Mouse (Mus musculus): ENCODE measurements around the gene Cbarp.

The Cbarp gene

DNA sequence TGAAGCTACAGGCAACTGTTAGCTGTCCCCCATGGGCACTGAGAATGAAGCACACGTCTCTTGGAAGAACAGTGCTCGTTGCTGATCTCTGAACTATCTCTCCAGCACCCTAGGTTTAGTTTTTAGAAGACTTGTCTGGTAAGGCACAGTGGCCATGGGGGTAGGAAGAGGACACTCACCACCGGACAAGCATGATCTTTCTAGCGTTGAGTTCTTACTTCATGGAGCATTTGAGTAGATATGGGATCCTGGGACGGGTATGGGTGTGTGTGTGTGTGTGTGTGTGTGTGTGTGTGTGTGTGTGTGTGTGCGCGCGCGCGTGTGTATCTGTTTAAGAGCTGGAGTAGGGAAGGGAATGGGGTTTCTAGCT, at the start of gene Cbarp:
Gene Cbarp, minus strand, starts transcription at position 170 of the 370 bp plus-strand sequence.
- DNase-seq = no peak

DNA sequence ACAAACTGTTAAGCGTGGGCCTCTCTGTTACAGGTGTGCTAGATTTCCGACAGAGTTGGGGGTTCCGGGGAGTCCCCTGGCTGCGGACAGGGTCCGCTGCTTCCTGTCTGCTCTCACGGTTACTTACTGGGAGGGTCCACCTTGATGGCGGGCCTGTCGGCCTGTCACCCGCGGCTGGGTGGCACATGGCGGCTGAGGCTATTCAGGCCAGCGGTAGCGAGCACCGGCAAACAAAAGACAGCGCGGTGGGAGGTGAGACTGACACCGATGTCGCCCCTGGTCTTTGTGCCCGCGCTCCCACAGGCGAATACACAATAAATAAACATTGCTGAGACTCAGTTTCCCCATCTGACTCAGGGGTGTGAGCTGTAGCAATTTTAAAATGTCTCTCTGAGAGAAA, 49.4 kb upstream of the Cbarp start:
- peak; percentile 76 for DNase-seq

DNA sequence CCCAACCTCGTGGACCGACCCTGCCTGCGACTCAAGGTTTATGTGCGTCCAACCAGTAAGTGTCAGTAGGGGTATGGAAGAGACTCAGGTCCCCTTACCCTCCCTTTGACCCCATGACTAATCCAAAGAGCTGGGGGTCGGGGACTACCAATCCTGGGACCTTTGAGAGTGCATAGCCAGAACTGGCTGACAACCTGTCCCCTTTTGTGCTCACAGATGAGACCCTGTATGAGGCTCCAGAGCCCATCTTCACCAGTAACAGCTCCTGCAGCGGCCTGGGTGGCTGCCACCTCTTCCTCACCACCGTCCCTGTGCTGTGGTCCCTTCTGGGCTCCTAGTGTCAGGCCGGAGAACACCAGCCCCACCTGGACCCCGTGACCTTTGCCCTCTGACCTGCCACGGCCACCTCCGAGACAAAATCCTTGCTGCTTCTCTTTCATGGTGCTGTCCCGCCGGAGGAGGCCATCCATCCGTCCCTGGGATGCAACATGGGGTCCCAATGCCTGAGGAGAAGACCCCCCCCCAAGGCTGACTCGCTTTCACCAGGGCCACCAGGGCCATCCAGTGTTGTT, 47.9 kb upstream of the Cbarp start:
- no peak for DNase-seq

DNA sequence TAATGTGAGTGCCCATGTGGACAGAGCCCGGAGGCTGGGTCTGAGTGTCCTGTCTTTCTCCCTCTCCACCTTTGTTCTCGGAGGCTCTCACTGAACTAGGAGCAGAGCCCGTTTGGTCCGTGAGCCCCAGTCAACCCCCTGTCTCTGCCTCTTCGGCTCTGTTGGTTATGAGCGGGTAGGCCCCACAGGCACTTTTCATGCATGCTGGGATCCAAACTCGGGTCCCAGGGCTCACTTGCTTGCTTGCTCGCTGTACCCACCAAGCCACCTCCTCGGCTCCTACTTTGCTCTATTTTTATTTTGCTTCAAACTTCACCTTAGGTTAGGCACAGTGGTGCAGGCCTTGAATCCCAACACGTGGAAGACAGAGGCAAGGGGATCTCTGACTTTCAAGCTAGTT, 47.1 kb upstream of the Cbarp start:
- no peak for DNase-seq

DNA sequence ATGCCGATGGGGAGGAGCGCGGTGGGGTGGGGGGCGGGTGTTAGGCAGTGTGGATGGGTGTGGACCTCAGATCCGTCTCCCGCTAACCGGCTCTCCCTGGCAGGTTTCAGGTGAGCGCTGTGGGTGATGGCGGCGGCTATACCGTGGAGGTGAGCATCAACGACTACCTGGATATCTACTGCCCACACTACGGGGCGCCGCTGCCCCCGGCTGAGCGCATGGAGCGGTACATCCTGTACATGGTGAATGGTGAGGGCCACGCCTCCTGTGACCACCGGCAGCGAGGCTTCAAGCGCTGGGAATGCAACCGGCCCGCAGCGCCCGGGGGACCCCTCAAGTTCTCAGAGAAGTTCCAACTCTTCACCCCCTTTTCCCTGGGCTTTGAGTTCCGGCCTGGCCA, 46.0 kb upstream of the Cbarp start:
- DNase-seq = no peak

DNA sequence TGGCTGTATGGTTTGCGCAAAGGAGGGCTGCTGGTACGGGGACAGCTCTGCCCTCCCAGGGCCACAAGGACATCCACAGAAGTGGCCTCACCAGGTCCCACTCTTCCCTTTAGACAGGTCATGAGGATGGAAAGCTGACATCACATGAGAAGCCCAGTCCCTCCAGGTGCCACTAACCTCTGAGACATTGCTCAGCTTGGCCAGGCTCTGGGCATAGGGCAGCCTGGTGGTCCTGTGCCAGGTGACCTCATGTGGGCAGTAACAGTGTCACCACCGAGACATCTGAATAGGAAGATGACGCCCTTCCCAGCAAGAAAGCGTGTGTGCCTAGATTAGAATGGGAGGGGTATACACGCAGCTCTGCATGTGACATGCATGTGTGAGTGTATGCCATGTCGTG, 41.9 kb upstream of the Cbarp start:
- DNase-seq = no peak

DNA sequence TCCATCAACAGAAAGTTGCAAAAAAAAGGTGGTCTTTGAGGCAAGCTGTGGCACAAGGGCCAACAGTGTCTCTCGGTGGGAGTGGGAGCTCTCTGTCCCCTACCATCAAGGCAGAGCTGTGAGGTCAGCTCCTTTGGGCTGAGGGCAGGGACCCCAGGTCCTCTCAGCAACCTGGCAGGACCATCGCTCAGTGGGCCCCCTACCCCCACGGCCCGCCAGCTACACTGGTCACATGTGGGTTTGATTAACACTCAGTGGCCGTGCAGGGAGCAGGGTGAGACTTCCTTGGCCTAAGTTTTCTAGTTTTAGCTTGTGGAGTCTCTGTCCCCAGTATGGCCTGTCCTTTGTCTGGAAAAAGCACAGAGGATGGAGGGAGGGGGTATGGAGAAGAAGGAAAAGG, 40.2 kb upstream of the Cbarp start:
- DNase-seq = no peak

DNA sequence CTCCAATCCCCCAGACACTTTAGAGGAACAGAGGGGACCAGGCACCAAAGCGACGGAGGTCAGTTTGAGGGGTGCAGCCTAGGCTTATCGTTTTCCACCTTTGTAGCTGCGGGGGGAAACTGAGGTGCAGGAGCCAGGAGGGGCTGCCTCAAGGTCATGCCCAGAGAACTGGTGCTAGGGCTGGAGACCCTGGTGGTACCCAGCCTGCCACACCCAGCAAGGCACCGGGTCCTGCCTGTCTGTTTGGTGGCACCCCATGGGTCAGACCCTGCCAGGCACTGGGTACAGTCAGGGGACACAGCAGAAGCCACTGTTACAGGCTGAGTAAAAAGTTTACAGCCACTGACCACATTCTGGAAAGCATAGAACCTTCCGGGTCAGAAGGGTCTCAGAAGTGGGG, 39.7 kb upstream of the Cbarp start:
- DNase-seq = no peak

DNA sequence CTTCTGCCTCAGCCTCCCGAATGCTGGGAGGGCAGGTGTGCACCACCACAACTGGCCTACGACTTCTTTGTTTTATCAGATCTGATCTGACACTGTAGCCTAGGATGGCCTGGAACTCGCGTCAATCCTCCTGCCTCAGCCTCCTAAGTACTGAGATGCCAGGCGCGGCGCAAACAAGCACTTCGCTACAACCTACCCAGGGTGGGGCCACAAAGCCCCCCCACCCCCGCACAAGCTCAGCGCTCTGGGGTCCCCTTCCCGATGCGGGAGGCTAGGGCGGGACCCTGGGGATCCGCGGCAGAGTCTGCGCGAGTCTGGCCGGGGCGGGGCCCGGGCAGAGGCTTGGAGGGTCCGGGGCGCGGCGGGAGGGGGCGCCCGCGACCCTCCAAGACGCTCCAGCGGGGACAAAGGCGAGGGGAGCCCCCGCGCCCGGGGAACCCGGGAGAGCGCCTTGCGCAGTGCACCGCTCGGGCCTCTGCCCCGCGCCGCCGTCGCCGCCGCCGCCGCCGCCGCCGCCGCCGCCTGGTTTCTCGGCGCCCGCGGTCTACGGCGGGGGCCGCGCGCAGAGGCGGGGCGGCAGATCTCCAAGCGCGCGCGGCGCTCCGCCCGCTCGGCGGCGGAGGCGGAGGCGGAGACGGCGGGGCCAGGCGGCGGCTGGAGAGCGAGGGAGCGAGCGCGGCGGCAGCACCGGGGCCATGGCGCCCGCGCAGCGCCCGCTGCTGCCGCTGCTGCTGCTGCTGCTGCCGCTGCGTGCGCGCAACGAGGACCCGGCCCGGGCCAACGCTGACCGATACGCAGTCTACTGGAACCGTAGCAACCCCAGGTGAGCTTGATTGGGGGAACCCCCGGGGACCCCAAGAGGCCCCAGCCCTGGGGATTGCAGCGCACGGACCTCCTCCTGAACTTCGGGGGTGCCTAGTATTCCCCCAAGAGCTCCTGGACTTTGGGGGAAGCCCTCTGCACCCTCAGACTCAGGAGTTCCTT, 38.7 kb upstream of the Cbarp start, which contains the start of gene Efna2:
Gene Efna2, plus strand, starts transcription at position 415 of the 984 bp plus-strand sequence.
- DNase-seq = peak; percentile 80

DNA sequence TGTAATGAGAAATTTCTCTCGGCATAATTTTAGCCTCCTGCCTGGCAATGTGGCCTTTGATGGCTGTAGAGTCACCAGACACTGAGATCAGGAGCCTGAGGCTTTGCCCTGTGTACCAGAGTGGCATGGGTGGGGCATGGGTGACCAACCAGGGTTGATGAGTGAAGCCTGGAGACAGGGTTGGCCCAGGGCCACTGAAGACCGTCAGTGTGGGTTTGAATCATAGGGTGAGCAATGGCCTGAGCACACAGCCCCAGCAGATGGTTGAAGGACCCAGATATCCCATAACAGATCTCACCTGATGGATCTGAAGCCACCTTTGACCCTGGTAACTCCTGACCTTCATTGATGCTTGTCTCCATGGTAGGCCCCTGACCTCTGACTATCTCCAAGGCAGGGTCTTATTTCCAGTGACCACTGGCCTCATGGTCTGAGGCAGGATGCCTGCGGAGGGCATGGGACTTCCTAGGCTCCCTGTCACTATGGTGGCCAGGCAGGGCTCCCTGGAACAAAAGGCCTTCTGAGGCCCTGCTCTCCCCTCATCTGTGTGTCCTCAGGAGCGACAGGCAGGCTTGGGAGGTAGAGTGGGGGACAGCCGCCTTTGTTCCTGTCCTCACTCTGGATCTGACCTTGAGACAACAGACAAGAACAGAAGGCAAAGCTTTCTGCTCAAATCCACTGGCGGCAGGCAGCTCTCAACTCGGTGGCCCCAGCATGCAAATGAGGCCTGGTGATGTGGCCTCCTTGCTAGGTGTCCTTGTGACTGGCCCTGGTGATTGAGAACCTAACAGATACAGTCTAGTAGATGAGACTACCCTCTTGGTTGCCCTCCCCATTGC, 37.0 kb upstream of the Cbarp start:
- no peak for DNase-seq

DNA sequence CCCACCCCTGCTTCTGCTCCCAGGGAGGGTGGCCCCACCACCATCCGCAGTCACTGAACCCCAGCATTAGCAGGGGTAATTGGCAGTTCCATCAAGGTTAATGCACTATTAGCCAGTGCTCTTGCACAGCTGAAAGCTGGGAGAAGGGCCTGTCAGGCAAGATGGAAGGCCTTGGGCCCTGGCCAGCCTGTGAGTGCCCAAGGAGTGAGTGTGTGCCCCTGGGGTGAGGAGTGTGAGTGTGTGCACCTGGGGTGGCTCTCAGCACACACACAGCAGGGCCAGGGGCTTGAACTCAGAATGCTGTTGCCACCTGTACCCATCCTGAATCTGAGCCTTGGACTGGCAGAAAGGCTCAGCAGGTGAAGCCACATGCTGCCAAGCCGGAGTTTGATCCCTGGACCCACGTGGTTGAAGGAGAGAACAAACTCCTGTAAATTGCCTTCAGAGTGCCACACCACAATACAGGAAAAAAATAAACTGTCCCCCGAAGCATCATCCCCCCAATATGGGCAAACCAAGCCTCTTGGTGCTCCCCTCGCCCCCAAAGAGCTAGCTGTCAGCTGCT, 35.7 kb upstream of the Cbarp start:
- no peak for DNase-seq

DNA sequence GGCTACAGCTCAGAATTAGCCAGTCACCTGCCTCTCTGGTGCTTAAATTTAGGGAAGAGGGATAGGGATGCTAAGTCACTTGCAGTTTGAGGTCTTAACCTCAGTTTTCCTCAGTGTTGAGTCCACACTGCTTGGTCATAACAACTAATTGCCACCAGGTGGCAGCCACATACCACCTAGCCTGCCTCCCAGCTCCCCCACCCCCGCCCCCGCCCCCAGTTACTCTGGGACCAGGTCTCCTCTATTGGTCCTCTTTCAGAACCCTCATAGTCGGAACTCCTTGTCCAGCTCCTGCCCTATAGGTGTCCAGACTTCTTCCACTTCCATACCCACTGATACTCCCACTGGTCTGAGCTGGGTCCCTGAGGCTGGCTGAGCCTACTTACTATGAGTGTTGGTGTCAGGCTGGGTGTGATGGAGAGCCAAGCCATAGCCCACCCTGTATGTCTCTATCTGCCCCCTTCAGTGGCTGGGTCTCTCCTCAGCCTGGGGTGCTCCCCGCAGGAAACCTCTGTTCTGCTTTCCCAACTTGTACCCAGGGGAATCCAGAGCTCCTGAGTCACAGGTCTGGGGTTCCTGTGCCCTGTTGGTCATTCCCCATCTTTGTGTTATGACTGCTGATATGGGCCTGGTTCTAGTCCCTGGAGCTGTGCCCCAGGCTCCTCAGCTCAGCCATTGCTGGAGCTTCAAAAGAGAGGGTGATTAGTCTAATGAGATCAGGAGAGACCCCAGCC, 35.1 kb upstream of the Cbarp start:
- peak; percentile 79 for DNase-seq

DNA sequence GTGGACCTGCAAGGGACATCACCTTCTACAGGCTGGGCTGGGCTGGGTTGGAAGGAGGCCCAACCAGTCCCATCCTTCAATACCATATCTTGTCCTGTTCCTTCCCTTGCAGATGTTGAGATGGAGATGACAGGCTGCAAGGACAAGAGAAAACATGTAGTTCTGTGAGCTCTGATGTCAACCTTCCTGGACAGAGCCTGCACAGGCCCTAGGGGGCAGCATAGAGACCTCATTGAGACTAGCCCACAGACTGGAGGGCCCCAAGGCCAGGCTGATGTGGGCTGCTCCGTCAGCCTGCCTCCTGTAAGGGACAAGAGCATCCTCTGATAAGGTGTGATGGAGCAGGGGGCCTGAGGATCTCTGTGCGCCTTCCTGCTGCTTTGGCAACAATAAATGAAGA, 34.1 kb upstream of the Cbarp start:
- peak; percentile 76 for DNase-seq

DNA sequence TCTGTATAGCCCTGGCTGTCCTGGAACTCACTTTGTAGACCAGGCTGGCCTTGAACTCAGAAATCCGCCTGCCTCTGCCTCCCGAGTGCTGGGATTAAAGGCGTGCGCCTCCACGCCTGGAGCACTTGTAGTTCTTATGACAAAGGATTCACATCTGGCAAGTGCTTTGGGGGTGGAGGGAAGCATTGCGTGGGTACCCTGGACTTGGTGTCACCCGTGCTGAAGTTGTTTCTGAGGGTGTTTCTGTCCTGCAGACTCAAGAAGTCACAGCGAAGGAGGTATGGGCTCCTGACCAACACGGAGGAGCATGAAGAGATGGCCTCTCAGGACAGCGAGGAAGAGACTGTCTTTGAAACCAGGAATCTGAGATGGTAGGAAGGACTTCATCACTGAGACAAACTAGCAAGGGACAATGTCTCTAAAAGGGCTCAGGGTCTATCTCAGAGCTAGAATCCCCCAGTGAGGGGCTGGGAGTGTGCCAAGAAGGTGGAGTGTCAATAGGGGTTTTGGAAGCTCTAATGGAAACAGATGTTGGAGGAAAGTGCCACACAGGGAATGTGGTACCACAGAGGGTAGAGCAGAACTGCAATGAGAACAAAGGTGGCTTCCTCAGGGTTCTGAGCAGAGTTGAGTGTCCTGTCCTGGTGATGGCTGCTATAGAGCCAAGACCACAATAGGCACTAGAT, 33.5 kb upstream of the Cbarp start:
- DNase-seq = no peak

DNA sequence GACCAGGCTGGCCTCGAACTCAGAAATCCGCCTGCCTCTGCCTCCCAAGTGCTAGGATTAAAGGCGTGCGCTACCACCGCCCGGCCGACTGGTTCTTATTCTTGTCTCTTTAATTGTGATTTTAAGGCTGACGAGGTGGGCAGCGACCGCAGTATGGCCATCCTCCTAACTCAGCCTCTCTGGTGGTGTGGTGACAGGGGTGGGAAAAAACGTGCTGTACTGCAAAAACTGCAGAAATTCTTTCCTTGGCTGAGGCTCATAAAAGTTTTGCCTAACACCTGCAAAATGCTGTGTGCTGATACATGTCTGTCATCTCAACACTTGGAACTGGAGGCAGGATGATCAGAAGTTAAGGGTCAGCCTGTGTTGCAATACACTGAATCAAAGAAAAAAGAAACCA, 32.7 kb upstream of the Cbarp start:
- DNase-seq = no peak

DNA sequence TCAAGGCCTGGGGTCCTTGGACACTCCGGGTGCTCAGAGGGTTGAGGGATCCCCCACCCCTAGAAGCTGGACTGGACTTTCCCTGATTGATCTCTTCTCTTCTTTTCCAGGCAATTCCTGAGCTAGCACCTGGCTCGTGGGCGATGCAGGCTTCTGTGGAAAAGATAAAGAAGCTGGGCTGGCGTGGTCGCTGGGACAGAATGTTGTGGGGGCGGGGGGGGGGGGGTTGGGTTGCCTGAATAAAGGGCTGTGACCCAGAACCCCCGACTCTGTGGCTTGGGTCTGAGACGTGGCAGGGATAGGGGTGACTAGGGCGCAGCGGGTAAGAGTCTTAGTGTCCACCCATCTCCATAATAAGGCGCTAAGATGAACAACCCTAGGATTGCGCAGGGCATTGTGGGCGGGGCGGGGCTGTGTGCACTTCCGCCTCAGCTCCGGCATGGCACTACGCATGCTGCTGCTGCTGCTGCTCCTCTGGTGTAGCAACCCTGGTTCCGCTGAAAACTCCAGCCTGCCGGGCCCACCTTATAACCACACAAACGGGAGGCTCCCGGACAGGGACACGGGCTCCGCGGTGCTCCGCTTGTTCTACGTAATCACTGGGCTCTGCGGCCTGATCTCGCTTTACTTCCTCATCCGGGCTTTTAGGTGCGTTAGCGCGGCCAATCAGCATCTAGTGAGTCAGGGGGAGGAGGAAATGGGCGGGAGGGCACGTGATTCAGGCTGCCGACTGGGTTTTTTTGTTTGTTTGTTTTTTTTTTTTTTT, 32.1 kb upstream of the Cbarp start, which contains the start of gene 1600002K03Rik:
Gene 1600002K03Rik, plus strand, starts transcription at position 418 of the 766 bp plus-strand sequence.
- DNase-seq = peak; percentile 92

DNA sequence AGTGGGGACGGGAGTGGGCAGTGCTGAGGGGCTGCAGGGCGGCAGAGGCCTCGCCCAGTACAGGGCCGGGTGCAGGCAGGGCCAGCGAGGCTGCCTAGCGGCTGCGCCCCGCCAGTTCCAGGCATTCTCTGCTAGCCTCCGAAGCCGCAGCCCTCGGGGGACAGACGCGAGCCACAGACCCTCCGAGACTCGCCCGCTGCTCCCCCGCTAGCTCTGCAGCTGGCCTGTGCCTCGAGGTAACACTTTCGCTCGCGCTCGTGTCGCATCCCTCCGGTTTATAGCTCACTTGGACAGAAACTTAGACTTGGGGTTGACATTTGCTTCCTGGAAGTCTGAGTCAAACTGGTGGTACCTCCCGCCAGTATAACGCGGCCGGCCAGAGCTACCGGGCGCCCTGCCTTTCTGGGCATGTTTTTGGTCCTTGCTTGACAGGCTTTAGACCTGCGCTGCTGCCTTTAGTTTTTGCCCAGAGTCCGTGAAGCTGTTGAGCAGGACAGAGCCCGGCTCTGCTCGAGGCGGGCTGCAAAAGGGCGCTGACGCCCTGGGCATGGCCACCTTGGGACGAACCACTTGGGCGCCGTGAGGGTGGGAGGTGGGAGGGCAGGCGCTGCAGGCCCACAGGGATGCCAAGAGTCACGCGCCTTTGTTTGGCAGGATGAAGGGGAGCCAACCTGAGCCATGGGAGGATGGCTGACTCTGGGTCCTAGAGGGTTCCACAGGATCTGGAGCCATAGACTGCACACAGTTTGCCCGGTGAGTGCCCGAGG, 31.3 kb upstream of the Cbarp start:
- DNase-seq = peak; percentile 43

DNA sequence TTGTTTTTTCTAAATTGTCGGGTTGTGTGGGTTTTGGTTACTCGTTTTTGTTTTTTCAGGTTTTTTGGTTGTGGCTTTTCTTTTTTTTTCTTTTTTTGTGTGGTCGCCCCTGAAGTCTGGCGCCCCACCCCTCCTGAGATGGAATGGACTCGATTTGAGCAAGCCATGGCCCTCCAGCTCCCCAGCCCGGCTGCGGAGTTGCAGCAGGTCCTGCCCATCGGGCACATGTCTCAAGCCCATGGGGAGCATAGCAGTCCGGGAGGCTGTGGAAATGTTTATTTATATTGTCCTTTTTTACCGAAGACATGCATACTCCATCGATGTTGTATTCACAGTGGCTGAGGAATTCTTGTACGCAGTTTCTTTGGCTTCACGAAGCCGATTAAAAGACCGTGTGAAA, 30.6 kb upstream of the Cbarp start:
- no peak for DNase-seq

DNA sequence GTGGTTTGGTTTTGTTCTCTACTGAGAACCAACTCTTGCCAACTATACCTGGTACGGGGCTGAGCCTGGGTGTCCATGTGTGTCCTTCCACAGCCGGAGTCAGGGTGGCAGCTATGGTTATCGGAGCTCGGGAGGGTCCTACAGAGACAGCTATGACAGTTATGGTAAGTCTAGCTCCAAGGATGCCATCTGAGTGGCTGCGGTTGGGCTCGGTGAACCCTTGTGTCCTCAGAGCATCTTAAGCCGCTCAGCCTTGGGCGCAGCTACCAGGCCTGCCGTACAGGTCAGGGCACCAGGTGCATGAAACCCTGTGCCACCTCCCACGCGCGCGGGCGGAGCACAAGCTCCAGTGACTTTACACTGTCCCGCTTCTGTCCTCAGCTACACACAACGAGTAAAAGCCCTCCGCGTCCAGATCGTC, 30.0 kb upstream of the Cbarp start:
- DNase-seq = no peak

DNA sequence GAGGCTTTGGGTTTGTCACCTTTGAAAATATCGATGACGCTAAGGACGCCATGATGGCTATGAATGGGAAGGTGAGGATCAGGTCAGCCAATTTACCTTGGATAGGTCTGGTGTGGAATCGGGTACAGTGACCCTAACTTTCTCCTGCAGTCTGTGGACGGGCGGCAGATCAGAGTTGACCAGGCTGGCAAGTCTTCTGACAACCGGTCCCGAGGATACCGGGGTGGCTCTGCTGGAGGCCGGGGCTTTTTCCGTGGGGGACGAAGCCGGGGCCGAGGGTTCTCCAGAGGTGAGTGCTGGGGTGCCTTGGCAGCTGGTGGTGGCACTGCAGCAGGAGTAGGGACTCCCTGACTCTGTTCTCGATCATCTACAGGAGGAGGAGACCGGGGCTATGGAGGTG, 29.4 kb upstream of the Cbarp start:
- no peak for DNase-seq
